Mouse (Mus musculus) telencephalon, adult 2 months (tissue): ENCODE data around the gene Cdkn1c.

Experiments
- DNase-seq: peaks from one replicate; pipeline ENCODE4 v3.0.0-alpha.2; 2011; ENCODE audit warnings: low read depth, low spot score

The Cdkn1c gene

DNA sequence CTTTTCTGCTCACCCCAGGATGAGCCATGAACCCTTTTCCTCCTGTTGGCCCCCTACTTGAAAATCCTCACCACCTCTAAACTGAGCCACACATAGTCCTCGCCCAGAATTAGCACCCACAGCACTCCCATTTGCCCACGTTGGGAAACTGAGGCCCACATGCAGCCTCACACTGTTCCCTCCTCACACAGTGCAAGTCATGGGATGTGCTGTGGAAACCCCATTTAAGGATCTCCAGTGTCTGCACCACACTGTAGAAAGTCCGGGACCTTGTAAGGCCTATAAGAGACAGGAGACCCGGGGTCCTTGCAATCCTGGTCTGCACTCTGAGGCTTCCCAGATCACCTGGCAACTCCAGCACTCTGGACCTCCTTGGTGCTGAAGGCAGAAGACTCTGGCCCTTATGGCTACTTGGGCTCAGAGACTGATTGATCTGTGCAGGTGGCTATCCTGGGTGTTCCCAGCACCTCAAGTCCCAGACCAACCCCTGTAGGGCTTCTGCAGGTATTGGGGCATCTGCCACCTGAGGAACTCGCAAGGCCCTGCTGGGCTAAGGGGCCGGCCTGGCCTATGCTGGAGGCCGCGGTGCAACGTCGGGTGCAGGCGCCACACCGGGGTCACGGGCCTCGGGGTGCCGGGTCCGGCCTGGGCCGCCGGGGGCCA, 23.5 kb downstream of the Cdkn1c start:
- DNase-seq = no peak

DNA sequence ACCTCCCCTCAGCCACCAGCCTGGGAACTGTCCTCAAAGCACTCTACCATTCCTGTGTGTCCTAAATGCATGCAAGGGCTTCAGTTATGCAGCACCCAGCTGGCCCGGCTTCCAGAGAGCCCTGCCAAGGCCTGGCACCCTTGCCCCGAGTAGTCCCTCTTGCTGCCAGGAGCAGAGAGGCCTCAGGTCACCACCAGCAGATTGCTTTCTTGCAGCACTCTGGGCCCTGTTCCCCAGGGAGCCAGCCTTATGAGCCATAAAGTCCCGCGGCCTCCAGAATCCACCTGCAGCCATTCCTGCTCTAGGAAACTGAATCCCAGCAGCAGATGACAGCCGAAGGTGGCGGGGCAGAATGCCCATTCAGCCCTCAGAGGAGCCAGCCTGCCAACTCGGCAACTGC, 27.5 kb downstream of the Cdkn1c start:
- DNase-seq = no peak

DNA sequence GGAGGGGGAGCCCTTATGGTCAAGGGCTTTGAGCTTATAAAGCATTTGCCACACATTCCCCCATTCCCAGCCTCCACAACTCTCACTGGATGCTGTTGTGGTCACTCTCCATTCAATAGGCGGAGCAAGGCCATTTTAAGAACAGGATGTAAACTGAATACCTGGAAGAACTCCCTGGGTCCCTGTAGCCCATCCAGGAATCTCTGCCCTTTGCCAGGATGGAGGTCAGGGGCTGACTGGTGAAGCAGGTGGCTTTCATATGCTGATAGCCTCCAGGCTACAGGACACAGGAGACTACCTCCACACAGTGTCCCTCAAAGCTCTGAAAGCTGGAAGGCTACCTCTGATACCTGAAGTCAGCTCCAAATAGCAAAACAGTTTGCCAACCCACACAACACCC, 28.2 kb downstream of the Cdkn1c start:
- DNase-seq = no peak

DNA sequence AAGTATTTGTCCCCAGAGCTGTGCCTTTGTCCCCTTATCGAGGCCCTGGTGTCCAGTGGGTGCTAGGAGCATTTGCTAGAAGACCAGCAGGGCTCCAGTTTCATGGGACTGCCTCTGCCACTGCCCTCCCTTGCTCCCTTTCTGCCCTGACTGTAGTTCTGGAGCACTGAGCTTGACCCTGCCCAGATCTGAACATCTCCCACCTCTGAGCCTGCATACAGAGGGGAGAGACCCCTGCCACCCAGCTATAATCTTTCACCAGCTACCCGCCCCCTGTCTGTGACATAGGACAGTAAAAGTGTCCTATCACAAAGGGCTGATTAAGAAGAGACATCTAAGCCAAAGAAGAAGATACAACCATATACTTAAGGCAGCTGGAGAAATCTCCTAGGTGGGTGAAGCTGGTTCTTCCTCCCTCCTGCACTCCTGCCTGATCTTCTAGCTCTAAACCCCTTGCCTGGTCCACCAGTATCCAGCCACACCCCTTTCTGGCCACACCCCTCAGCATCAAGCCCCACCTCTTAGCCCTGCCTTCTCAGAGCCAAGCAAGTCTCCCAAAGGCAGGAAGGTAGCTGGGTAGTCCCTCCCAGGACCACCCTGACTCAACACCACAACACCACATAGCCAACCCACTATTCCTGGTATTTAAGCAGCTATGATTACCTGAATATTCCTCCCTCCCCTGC, 31.9 kb downstream of the Cdkn1c start:
- DNase-seq = no peak

DNA sequence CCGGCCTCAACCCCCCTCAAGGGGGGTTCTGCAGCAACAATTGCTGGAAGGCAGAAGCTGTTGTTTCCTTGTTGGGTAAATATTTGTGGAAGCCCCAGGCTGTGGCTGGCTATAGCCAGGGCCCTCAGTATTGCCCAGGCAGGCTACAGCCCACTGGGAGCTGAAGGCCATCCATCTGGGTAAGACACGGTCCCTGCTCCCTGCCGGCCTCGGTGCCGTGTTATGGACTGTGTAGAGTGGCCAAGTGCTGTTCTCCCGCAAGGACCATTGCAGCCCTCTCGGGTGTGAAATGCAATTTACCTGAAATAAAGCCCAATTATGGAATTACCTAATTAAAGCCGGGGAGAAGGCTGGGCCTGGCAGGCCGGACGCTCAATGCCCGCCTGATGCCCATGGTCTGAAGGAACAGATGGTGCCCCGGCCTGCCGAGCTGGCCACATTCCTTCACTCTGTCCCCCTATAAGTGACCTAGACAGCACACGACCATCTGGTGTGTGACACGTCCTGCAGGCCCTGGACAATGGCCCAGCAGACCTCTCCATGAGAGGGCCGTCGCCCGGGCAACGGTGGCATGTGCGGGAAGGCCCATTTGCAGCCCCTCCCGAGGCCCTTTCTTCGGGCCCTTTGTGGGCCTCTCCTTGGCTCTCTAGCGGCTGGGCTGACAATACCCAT, 32.6 kb downstream of the Cdkn1c start:
- DNase-seq = no peak

DNA sequence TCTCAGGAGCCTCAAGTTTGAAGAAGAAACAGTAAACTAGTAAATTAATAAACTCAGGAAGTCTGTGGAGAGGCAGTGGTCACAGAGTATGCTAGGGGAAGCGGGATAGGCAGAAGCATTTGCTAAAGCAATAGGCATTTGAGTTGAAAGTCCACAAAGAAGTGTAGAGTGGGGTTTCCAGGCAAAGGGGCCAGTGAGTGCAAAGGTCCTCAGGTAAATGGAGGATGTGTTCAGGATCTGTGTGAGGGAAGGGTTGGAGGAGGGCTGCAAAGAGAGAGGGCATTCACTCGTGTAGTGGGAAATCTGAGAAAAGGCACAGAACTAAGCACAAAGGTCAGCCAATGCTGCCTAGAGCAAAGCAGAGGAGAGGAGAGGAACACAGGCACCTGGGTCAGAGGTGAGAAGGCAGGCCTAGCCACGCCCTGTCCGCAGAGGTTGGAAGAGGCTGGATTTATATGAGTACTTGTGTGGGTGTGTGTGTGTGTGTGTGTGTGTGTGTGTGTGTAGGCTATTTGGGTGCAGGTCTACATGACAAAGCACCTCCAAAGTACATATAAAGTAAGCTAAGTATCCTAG, 41.2 kb downstream of the Cdkn1c start:
- no peak for DNase-seq

DNA sequence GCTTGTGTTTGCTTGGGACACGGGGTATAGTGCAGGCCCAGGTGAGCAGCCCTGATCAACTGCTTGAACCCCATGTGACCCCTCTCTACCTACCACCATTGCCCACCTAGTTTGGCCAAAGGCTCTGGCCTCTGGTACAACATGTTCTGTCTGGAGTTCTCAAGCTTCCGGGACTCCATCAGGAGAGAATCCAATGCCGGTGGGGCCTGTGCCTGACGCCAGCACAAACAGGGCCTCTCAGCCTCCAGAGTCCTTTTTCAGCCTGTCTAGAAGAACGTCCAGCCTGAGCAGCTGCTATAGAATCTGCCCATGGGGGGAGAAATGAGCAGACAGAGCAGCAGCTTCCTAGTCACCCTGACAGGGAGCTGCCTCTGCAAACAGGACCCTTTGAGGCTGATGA, 43.0 kb downstream of the Cdkn1c start:
- no peak for DNase-seq

DNA sequence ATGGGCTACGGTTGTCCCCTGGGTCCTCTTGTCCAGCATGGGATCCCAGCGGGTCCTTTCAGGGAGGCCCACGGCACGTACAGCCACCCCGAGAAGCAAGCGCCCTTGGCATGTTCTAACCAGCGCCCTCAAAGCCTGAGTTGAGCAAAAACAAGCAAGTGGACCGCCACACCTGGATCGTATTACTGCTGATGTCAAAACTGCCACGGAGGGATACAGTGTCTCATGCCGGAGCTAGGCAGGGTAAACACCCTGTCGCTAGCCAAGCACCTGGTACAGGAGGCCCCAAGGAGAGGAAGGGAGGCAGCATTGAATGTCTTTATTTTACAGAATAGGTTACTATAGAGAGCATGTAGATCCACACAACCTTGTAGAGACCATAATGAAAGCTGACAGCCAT, 44.4 kb downstream of the Cdkn1c start:
- no peak for DNase-seq

DNA sequence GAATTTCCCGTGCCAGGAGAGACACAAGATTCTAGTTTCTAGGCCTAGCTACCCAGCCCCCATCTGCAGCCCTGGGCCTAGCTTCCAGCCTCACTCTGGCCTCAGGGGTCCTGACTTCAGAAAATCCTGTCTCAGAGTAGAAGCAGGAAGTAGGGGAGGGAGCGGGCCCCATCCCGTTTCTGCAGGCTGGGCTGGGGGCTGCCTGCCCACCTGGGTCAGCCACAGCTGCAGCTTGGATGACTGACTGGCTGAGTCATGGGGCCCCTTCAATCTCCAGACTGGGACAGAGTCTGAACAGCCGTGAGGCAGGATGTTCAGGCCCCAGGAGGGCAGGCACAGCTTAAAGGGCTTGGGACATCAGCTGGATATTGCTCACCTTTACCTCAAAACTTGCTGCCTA, 45.8 kb downstream of the Cdkn1c start:
- no peak for DNase-seq

DNA sequence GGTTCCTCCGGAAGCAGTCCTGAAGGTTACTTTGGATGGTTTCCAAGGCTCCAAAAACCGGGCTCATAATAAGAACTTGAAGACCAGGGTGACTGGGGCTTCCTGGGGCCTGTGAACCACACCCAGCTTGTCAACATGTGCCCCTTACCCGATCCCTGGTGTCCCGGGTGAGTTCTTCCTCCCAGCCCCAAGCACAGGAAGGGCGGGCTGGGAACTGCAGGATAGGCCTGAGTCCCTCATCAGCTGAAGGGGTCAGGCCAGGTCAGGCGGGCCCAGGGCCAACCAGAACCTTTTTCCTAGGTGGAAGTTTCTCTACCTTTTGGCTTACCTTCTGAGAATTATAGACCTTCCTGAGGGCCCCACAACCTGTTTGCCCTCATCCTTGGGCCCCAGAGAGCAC, 48.2 kb downstream of the Cdkn1c start:
- DNase-seq = no peak

DNA sequence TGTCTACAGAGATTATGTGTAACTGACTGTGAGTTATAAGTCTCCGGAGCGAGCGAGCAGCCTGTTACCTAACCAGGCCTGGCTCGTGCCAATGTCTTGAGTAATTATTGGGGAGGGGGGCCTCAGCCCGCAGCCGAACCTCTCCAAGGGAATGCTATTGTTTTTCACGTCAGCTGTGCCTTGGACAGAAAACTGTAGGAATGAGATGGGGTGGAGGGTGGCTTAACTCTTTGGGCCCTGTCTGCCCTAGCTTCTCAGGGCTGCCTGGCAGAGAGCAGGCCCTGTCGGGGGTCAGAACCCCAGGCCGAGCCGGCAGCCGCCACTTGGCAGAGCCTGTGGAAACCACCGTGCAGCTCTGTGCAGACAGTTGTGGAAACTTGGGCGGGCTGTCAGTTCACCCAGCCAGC, 52.2 kb downstream of the Cdkn1c start:
- DNase-seq = no peak
